Mouse (Mus musculus) Muller cell, postnatal 12 days (primary cell): ENCODE data around the gene Vps50.
"Not testable (repeated sequence)": the region's sequence is repeated elsewhere in the genome, so short reads cannot be mapped to it uniquely, and the experiment has no call there.

Experiments used
- DNase-seq: peaks from one replicate; pipeline ENCODE4 v3.0.0-alpha.2; 2015; ENCODE audit errors: inconsistent ontology term

Vps50 gene

DNA sequence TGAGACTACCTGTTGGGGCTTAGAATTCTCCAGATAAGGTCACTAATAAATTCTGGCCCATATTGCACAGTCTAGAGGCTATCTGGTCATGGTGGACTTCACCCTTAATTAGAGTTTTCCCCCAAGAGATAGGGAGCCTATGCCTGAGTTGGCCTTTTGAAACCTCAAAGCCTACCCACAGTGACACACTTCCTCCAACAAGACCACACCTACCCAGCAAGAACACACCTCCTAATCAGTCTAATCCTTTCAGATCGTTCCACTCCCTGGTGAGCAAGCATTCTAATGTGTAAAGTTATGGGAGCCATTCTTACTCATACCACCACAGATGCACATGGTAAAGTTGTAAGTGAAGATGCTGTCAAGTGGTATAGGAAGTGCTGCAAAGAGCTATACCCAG, 37.9 kb downstream of the Vps50 start:
- no peak for DNase-seq

DNA sequence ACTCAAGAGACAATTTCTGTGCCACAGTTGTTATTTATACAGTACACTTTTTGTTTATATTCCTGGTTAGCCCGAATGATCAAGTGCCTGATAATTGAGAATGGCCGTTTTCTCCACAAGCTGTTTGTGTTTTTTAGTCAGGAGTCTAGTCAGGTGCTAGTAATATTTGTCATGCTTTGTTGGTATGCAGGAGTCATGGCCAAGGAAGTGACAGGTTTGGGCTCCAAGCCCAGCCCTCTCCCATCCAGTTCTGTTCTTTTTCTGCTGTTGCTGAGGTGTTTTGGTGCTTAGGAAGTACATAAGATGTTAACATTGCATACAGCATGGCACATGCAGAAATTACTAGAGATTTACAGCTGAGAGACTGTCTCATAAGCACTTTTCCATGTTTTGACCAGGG, 41.3 kb downstream of the Vps50 start:
- DNase-seq = no peak

DNA sequence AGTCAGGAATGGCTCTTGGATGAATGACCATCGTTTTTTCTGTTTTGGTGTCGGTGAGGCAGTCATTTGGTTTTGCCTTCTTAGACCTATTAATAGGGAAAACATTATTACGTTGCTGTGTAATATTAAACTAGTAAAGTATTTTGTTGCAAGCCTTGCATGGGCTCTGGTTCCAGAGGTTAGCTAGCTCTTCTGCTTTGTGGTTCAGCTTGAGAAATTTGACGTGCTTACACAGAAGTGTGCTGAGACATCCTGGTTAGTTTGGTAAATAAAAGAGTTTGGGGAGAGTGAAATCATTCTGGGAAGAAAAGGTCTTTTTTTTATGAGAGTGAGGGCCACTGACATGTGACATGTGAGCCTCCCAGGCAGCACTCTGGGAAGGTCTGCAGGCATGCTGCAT, 45.7 kb downstream of the Vps50 start:
- DNase-seq = no peak

DNA sequence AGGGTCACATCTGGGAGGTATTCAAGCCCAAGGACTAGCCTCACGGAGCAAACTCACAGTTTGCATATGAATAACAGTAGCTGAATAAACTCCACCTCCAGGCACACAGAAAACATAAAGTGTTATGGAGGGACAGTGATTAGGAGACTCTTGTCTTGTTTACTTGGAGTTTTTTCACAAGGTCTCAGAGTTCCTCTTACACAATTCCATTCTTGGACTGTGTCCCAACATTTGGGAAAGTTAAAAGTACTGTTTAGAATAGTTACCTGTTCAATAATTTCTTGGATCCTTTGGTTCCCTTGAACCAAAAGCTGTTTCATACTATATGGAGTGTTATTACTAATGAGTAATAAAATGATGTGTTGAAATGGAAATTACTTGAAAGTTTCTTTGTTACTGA, 46.8 kb downstream of the Vps50 start:
- no peak for DNase-seq

DNA sequence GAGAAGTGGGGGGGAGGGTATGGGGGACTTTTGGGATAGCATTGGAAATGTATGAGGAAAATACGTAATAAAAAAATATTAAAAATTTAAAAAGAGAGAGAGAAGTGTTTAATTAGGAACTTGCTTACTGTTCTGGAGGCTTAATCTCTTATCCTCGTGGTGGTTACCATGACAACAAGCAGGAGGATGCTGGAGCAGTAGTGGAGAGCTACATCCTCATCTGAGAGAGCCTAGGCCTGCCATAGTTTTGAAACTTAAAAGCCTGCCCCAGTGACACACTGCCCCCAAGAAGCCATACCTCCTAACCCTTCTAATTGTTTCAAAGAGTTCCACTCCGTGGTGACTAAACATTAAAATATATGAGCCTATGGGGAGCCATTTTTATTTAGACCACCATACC, 50.8 kb downstream of the Vps50 start:
- DNase-seq = no peak

DNA sequence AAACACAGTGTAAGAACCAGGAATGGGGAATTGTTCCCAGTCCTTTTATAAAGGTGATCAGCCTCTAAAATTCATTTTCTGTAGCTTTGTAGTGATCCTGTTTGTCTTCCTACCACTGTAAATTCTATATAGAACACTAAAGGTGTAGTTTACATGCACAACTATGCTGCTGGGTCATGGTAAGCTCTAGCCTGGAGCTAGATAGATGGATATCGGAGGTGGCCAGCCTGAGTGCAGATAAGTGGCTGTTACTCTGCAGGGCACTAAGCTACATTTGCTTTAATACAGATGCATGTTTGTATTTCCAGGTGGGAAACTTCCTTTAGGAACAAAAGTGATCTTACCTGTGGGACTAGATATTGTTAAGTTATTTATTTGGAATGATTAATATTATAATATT, 51.8 kb downstream of the Vps50 start:
- DNase-seq = no peak

DNA sequence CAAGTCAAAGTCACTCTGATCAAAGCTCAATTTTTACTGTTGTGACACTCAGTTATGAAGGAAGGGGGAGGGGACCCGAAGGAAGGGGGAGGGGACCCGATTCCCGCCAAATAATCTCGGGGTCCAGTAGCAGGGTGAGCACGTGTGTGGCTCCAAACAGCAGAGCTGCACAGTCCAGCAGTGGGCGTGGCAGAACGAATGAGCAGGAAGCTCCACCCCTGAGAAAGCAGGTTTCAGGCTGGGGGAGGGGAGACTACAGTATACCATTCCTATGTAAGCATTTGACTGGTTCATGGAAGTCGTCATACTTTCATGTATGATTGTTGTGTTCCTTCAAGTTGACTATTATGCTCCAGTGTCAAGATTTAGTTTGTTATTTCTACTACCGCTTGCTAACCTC, 54.5 kb downstream of the Vps50 start:
- DNase-seq = not testable (repeated sequence)

DNA sequence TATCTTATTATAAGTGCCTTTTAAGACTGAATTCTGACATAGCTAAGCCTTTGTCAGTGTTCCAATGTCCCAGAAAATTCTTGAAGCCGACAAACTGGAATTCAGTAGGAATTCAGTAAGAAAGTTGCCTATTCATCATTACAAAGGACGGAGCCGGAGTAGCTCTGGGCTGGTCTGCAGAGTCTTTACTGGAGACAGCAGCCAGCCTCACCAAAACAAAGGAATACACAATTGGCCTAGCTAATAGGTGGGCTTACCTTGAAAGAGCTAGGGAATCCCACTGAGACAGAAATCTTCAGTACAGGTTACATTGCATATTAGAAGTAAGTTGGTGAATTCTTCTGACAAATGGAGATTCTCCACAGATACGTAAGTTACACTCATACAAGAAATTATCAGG, 59.0 kb downstream of the Vps50 start:
- no peak for DNase-seq

DNA sequence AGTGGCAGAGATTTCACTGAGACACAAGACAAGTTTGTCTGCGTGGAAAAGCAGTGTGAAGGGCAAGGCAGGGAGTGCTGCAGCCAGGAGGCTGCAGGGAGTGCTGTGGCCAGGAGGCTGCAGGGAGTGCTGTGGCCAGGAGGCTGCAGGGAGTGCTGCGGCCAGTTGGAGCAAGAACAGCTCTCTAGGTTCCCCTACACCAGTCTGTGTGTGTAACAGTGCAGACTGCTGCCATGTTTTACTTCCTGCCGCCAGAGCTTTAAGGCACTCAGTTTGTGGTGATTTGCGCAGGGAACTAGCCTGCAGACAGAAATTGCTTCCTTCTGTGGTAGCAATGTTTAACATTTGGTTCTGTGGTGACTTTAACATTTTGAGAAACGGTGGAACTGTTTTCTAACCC, 61.8 kb downstream of the Vps50 start:
- no peak for DNase-seq

DNA sequence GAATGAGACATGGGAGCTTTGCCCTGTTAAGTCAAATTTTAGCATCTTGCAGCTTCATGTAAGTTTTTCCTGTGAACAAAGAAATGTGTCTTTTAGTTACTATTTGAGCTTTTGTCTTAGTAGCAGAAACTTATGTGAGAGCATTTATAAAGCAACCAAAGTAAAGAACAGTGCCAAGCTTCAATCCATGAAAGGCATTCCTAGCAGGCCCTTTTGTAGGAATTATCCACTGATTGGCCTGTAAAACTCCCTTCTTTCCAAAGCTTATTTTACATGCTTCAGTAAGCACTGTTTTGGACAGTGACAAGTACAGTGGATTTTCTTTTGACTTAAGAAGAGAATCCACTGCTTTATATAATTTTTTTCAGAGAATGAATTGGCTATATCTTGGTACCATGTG, 64.1 kb downstream of the Vps50 start:
- peak; percentile 58 for DNase-seq

DNA sequence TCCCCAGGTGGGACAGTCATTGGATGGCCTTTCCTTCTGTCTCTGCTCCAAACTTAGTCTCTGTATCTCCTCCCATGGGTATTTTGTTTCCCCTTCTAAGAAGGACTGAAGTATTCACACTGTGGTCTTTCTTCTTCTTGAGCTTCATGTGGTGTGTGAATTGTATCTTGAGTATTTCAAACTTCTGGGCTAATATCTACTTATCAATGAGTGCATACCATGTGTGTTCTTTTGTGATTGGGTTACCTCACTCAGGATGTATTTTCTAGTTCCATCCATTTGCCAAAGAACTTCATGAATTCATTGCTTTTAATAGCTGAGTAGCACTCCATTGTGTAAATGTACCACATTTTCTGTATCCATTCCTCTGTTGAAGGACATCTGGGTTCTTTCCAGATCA, 65.9 kb downstream of the Vps50 start:
- not testable (repeated sequence) for DNase-seq

DNA sequence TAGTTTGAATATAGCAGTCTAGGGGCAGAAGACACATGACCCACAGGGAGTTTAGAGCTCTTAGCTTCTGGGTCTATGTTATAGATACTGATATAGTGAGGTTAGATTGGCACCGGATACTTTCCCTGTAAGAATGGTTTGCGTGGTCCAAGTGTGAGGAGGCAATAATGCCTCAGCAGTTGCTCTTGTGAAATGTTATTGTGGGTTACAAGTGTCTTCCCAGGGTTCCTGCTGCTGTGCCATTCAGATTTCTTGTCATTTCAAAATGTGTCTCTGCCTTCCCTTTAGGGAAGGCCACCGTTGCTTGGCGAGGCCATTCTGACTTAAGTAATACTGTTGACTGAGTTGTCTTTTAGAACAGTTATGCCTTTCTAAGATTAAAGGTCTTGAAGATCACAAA, 66.8 kb downstream of the Vps50 start:
- DNase-seq = no peak

DNA sequence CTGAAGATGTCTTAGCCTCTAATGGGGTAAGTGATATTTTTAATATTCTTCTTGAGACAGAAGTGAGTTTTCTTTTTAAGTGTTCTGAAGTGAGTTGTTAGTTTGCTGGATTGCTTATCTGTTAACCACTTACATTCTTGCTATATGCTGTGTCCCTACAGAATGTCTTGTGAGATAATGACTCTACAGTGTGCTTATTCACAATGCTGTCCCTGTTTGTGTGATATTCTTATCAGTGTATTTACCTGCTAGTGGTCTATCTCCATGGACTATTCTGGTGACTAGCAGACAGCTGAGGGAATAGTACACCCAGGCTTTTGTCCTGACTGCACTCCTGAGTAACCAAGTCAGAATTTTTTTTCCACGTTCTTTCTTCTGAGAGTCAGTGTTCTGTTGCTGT, 67.5 kb downstream of the Vps50 start:
- DNase-seq = no peak

DNA sequence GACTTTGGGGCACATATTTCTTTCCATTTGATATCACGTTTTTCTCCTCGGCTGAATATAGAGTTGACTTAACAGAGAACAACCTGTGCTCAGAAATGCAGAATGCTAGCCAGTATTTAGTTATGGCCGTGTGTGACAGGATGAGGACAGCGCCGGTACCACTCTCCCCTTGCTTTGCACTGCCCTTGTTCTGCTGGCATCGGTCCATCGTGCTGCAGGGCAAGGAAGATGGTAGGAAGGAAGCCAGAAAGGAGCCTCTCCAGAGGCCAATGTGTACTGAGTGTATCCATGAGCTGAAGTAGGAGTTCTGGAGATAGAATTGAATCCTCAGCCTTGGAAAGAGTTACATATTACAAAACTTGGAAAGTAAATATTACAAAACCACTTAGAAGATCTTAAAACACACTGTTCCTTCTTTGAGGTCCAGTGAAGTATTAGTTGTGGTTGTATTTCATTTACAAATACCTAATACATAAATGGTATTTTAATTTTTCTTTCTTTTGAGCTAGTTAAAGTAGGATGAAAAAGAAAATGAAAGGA, 69.0 kb downstream of the Vps50 start:
- DNase-seq = no peak

DNA sequence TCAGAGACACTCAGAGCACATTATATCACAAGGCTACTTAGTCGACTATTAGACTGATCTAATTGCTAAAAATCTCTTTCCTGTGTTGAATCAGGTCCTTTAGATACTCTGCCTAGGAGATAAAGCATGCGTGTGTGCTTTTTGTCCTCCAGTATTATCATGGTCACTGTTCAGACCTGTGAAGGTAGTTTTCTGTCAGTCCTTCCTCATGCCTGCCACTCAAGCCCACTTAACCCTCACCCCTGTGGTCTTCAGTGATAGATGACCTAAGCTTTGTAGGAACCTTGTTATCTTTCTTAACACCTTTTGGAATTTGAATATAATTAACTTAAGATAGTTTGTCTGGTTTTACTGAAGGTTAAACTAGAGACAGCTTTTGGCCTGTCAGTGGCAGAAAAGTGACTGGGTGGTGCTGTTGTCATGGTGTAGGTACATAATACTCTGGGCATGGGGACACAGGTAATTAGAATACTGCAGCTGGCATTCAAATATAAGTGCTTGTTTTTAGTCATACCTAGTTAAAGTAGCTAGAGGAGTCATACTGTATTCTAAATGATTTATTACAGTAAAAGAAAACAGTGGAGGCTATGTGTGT, 74.1 kb downstream of the Vps50 start:
- no peak for DNase-seq

DNA sequence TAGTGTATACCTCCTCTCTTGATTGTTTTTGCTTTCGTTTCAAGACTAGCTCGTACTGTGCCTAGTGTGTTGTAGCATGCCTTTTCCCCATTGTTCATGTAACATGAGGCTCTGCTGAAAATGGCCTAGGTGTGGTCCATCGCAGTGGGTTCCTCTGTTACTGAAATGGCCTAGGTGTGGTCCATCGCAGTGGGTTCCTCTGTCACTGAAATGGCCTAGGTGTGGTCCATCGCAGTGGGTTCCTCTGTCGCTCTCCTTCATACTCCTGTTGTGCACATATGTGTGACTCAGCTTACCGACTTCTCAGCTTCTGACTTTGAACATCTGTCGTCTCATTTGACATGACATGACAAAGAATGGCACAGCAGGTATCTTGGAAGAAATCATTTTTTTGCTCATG, 75.6 kb downstream of the Vps50 start:
- no peak for DNase-seq

DNA sequence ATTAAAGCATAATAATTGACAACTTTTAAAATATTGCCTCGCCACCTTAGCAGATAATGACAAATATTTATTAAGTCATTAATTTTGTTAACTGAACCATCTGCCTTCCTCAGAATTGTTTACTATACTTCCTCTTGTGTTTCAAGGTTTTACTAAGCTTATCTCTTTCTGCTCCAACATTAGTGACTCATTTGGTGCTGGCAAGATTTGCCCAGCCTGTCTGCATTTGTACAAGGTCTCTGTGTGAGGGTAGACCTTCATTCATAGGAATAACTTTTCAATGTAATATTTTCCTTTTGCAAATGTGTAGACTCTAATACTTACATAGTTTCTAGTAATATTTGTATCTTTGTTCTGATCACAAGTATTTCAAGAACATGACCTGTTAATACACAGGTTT, 87.2 kb downstream of the Vps50 start:
- no peak for DNase-seq

DNA sequence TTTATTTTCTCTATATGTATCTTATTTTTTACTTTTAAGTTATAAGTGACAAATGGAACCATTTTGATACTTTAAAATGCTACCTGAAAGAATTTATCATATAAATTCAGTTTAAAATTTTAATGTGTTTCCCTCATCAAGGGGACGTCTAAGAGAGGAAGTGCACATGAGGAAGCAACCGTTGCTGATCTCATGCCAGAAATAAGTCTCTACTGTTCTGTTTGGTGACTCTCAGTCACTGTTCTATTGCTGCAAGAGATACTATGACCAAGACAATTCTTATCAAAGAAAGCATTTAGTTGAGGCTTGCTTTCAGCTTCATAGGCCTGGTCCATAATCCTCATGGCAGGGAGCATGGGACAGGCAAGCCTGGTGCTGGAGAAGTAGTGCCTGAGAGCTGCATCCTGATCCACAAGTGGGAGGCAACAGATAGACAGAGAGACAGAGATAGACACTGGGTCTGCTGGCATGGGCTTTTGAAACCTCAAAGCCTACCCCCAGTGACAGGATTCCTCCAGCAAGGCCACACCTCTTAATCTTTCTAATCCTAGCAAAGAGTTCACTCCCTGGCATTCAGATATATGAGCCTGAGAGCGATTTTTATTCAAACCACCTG, 92.2 kb downstream of the Vps50 start:
- DNase-seq = no peak

DNA sequence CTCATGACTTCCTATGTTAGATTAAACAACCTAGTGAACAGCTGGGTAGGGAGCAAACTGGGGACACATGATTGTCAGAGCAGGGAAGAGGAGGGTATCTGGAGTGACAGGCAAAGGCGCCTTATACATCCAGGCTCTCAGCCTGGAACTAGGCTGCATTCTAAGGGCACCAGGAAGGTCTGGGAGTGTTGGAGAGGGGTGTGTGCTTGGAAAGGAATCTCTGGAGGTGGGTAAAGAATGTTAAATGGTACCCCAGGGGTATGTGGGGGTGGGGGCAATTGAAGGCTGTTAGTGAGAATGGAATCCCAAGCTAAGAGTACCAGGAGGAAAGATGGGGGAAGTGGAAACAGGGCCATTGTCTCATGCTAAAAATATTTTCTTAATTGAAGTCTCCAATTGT, 96.1 kb downstream of the Vps50 start:
- no peak for DNase-seq

DNA sequence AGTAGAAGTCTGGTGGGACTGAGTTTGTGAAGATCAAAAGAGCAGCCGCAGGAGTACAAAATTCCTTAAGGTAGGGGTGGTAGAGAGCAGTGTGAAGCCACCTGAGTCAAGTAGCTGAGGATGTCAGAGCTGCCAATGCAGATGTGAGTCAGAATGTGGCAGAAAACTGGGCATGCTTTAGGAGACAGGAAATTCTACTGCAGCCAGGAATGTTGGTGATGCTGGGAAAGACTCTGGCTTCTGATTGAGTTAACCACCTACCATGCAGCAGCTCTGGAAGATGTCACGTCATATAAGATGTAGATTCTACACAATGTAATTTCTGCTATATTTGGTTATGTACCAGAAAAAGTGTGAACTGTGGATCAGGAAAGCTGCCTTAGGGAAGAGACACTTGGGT, 114.6 kb downstream of the Vps50 start:
- no peak for DNase-seq

DNA sequence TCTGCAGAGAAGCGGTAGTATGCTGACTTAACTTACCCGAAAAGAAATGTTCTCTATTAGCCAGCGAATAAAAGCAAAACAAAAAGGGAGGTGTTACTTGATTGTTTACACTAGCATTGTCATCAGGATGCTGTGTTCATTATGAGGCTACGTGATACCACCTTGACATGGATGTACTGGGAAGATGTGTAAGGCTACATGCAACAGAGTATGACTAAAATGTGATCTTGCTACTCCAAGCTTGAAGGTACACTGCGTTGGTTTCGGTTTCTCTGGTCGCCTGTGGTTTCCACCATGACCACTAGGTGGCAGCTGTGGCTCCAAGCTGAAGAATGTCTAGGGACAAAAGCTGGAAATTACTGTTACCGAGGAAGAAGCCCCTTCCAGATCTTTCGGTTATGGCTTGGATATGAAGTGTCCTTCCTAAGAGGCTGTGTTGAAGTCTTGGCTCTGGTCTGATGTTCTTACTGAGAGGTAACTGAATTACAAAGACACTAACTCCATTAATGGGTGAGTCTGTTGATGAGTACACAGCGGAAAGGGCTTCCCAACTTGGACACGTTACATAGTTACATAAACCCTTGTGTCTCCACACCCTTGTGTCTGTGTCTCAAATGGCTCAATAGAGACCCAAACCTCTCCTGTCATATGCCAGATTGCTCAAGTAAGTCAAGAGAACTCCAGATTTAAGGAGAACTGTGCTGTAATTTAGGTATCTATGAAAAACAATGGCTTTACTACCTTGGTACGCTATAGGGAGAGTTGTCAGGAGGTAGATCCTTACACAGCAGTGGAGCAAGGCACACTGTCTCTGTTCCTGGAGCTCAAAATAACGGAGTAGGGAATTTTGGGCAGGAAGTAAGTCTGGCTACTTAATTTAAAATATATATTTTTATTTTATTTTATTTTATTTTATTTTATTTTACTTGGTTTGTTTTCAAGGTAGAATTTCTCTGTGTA, 122.5 kb downstream of the Vps50 start:
- DNase-seq = peak; percentile 35
